Mouse (Mus musculus) liver, embryonic 14.5 days (tissue): ENCODE measurements around the gene Hnrnpk.

Experiments
- CTCF ChIP-seq: IDR thresholded peaks from 2 replicates; pipeline ENCODE4 v1.5.1; 2016; ENCODE audit warnings: antibody characterized with exemption, low read depth, control low read depth
- EP300 ChIP-seq: IDR thresholded peaks from 2 replicates; pipeline ENCODE4 v1.6.1; 2016; ENCODE audit warnings: antibody characterized with exemption, low read depth

GRCm38 (mm10) chr13:58389324-58389951 is 13.7 kb downstream of the Hnrnpk start:
- no peak for TF ChIP-seq CTCF
- TF ChIP-seq EP300 = no peak
